Mouse (Mus musculus) adrenal gland, postnatal 0 days (tissue): ENCODE results near the gene Hist1h4d. TPM values are rescaled to one million over a fixed set of nuclear protein-coding genes. Genes with fewer than 3 reads are reported as not detected.

Experiments
- microRNA-seq: library from miRNA; unstranded; fragments of <30 nt; microRNA quantifications from one replicate; pipeline ENCODE4, GENCODE M21; 2016; ENCODE audit warnings: borderline replicate concordance; ENCODE audit not compliant: insufficient number of aligned reads
- polyA plus RNA-seq: library from polyadenylated mRNA; unstranded; fragments of >200 nt; fragmentation: Nextera tagmentation; extraction: Ambion mirVana; gene quantifications from 2 replicates; pipeline ENCODE4 v1.2.1, GENCODE M21; 2015

The Hist1h4d gene
- polyA plus RNA-seq, 1 experiment from 2014 or later = 48.4 TPM

Small RNAs within 50 kb of the gene (microRNA-seq; reads per million reads assigned to microRNA genes)
- gene Gm44297 = not detected
- gene Gm44359 = not detected
- not detected for gene Gm44394

Other genes with a start within 250 kb of the Hist1h4d start
- 21.0 and 26.2 TPM in 2 replicates for gene Zfp322a, start 212.4 kb upstream of the Hist1h4d start, polyA plus RNA-seq
- gene Abt1, start 157.7 kb upstream of the Hist1h4d start, polyA plus RNA-seq = 7.9 and 11.4 TPM in 2 replicates
- gene Btn1a1, start 115.7 kb upstream of the Hist1h4d start, polyA plus RNA-seq = 0.06 and 0.30 TPM in 2 replicates
- 0.30 TPM in 1 of 2 replicates, not detected in the other for gene Btn2a2, start 92.7 kb upstream of the Hist1h4d start, polyA plus RNA-seq
- gene Hist1h4h, start 50.5 kb upstream of the Hist1h4d start, polyA plus RNA-seq = 11.5 and 11.7 TPM in 2 replicates
- gene Hist1h2af, start 47.7 kb upstream of the Hist1h4d start, polyA plus RNA-seq = 3.9 and 7.2 TPM in 2 replicates
- 1.4 and 1.9 TPM in 2 replicates for gene Hist1h3g, start 46.2 kb upstream of the Hist1h4d start, polyA plus RNA-seq
- 0.24 and 0.48 TPM in 2 replicates for gene Hist1h2bh, start 38.2 kb upstream of the Hist1h4d start, polyA plus RNA-seq
- 0.75 and 0.84 TPM in 2 replicates for gene Hist1h3f, start 37.5 kb upstream of the Hist1h4d start, polyA plus RNA-seq
- gene Hist1h4f, start 29.9 kb upstream of the Hist1h4d start, polyA plus RNA-seq = not detected in 2 replicates
- 0.26 and 0.41 TPM in 2 replicates for gene Hist1h1d, start 28.3 kb upstream of the Hist1h4d start, polyA plus RNA-seq
- 3.7 and 4.0 TPM in 2 replicates for gene Hist1h3e, start 19.2 kb upstream of the Hist1h4d start, polyA plus RNA-seq
- 38.1 and 43.6 TPM in 2 replicates for gene Hist1h2ae, start 10.4 kb upstream of the Hist1h4d start, polyA plus RNA-seq
- gene Hist1h2bg, start 10.2 kb upstream of the Hist1h4d start, polyA plus RNA-seq = 2.6 and 5.2 TPM in 2 replicates
- 0.86 and 1.0 TPM in 2 replicates for gene Hist1h2bf, start 7.4 kb upstream of the Hist1h4d start, polyA plus RNA-seq
- 0.74 and 1.1 TPM in 2 replicates for gene Hist1h2ad, start 7.2 kb upstream of the Hist1h4d start, polyA plus RNA-seq
- 1.9 and 2.4 TPM in 2 replicates for gene Hist1h3d, start 5.8 kb upstream of the Hist1h4d start, polyA plus RNA-seq
- 1.3 and 1.7 TPM in 2 replicates for gene Hist1h2be, start 39.5 kb downstream of the Hist1h4d start, polyA plus RNA-seq
- 13.4 and 14.3 TPM in 2 replicates for gene Hist1h1e, start 41.0 kb downstream of the Hist1h4d start, polyA plus RNA-seq
- gene Hist1h2ac, start 102.3 kb downstream of the Hist1h4d start, polyA plus RNA-seq = 0.62 and 1.6 TPM in 2 replicates
- gene Hist1h2bc, start 102.6 kb downstream of the Hist1h4d start, polyA plus RNA-seq = 173 and 221 TPM in 2 replicates
- gene Hist1h1t, start 114.2 kb downstream of the Hist1h4d start, polyA plus RNA-seq = not detected in 2 replicates
- gene Hist1h4c, start 116.9 kb downstream of the Hist1h4d start, polyA plus RNA-seq = 3.9 and 5.8 TPM in 2 replicates
- gene Hfe, start 129.3 kb downstream of the Hist1h4d start, polyA plus RNA-seq = 27.9 and 33.6 TPM in 2 replicates
- gene Hist1h1c, start 157.2 kb downstream of the Hist1h4d start, polyA plus RNA-seq = 137 and 180 TPM in 2 replicates
- gene Hist1h3c, start 164.0 kb downstream of the Hist1h4d start, polyA plus RNA-seq = 1.2 and 1.4 TPM in 2 replicates
- 0.84 and 0.95 TPM in 2 replicates for gene Hist1h2bb, start 165.1 kb downstream of the Hist1h4d start, polyA plus RNA-seq
- 18.1 and 21.8 TPM in 2 replicates for gene Hist1h2ab, start 169.5 kb downstream of the Hist1h4d start, polyA plus RNA-seq
- 2.5 and 3.1 TPM in 2 replicates for gene Hist1h3b, start 170.7 kb downstream of the Hist1h4d start, polyA plus RNA-seq
- gene Hist1h4b, start 175.4 kb downstream of the Hist1h4d start, polyA plus RNA-seq = 0.50 and 1.1 TPM in 2 replicates
- 0.52 TPM in 1 of 2 replicates, not detected in the other for gene Hist1h4a, start 179.6 kb downstream of the Hist1h4d start, polyA plus RNA-seq
- gene Hist1h3a, start 180.8 kb downstream of the Hist1h4d start, polyA plus RNA-seq = 1.1 and 1.8 TPM in 2 replicates
- 1.2 and 1.8 TPM in 2 replicates for gene Hist1h1a, start 182.1 kb downstream of the Hist1h4d start, polyA plus RNA-seq
- 0.12 TPM in 1 of 2 replicates, not detected in the other for gene Trim38, start 188.3 kb downstream of the Hist1h4d start, polyA plus RNA-seq
- 1.1 and 1.3 TPM in 2 replicates for gene Slc17a2, start 225.4 kb downstream of the Hist1h4d start, polyA plus RNA-seq